Mouse (Mus musculus) frontal cortex, adult 2 months (tissue): ENCODE results near the gene Kif3a. TPM values are rescaled to one million over a fixed set of nuclear protein-coding genes. Genes with fewer than 3 reads are reported as not detected.
A peak's percentile ranks its signal among the peaks of the same experiment; 100 is the strongest.
"Not testable (repeated sequence)": the region's sequence is repeated elsewhere in the genome, so short reads cannot be mapped to it uniquely, and the experiment has no call there.

ENCODE experiments used
- DNase-seq, 2 experiments: peaks; one replicate each; pipeline ENCODE4 v3.0.0; 2022; ENCODE audit warnings: low spot score in 1 of 2; ENCODE audit errors: extremely low spot score in 1 of 2
- polyA plus RNA-seq: library from polyadenylated mRNA; depleted of rRNA; stranded (reverse); fragments of >200 nt; gene quantifications from 2 replicates; pipeline ENCODE4 v1.2.3, GENCODE M21; 2012

Gene Kif3a
- polyA plus RNA-seq, 1 experiment: 104 TPM

GRCm38 (mm10) chr11:53541222-53541621 lies 26.0 kb upstream of the Kif3a start:
- DNase-seq: no peak

- no peak for DNase-seq
These were observed 24.2 kb upstream of the Kif3a start for GRCm38 (mm10) chr11:53543021-53543420.

GRCm38 (mm10) chr11:53546271-53546670 lies 20.9 kb upstream of the Kif3a start:
- no peak for DNase-seq

GRCm38 (mm10) chr11:53547566-53547965 lies 19.6 kb upstream of the Kif3a start:
- DNase-seq: no peak

GRCm38 (mm10) chr11:53548036-53548605 lies 19.1 kb upstream of the Kif3a start:
- no peak for DNase-seq

GRCm38 (mm10) chr11:53550714-53551113 lies 16.5 kb upstream of the Kif3a start:
- no peak for DNase-seq

GRCm38 (mm10) chr11:53551754-53552153 lies 15.4 kb upstream of the Kif3a start:
- DNase-seq: no peak

- DNase-seq: not testable (repeated sequence)
These were observed 10.7 kb upstream of the Kif3a start for GRCm38 (mm10) chr11:53556529-53556928.

GRCm38 (mm10) chr11:53557992-53558391 lies 9.2 kb upstream of the Kif3a start:
- DNase-seq: not testable (repeated sequence)

GRCm38 (mm10) chr11:53559980-53560379 lies 7.2 kb upstream of the Kif3a start:
- not testable (repeated sequence) for DNase-seq

GRCm38 (mm10) chr11:53561986-53562385 lies 5.2 kb upstream of the Kif3a start:
- DNase-seq: no peak

GRCm38 (mm10) chr11:53566646-53567045 lies 533 bp upstream of the Kif3a start:
- no peak for DNase-seq

- no peak for DNase-seq
These were observed 13.4 kb downstream of the Kif3a start for GRCm38 (mm10) chr11:53580562-53580961.

- DNase-seq: no peak
These were observed 16.0 kb downstream of the Kif3a start for GRCm38 (mm10) chr11:53583151-53583550.

- peak in 1 of 2 experiments; percentile 47 for DNase-seq
These were observed 17.7 kb downstream of the Kif3a start for GRCm38 (mm10) chr11:53584849-53585248.

- no peak for DNase-seq
These were observed 18.3 kb downstream of the Kif3a start for GRCm38 (mm10) chr11:53585510-53585909.

- no peak for DNase-seq
These were observed 21.1 kb downstream of the Kif3a start for GRCm38 (mm10) chr11:53588279-53588678.

- peak in 1 of 2 experiments; percentile 56 for DNase-seq
These were observed 23.2 kb downstream of the Kif3a start for GRCm38 (mm10) chr11:53590368-53590768.

GRCm38 (mm10) chr11:53591116-53591515 lies 23.9 kb downstream of the Kif3a start:
- no peak for DNase-seq

GRCm38 (mm10) chr11:53604983-53605382 lies 37.8 kb downstream of the Kif3a start:
- no peak for DNase-seq

GRCm38 (mm10) chr11:53605609-53606008 lies 38.4 kb downstream of the Kif3a start:
- no peak for DNase-seq

GRCm38 (mm10) chr11:53609231-53609630 lies 42.1 kb downstream of the Kif3a start:
- DNase-seq: no peak

- no peak for DNase-seq
These were observed 42.5 kb downstream of the Kif3a start for GRCm38 (mm10) chr11:53609672-53610071.
